Mouse (Mus musculus): ENCODE measurements around the gene Lmcd1. TPM values are rescaled to one million over a fixed set of nuclear protein-coding genes. Genes with fewer than 3 reads are reported as not detected.

Gene Lmcd1
- 2.4 and 7.5 TPM in 2 replicates for polyA plus RNA-seq (2012; ENCODE audit: low replicate concordance)

DNA sequence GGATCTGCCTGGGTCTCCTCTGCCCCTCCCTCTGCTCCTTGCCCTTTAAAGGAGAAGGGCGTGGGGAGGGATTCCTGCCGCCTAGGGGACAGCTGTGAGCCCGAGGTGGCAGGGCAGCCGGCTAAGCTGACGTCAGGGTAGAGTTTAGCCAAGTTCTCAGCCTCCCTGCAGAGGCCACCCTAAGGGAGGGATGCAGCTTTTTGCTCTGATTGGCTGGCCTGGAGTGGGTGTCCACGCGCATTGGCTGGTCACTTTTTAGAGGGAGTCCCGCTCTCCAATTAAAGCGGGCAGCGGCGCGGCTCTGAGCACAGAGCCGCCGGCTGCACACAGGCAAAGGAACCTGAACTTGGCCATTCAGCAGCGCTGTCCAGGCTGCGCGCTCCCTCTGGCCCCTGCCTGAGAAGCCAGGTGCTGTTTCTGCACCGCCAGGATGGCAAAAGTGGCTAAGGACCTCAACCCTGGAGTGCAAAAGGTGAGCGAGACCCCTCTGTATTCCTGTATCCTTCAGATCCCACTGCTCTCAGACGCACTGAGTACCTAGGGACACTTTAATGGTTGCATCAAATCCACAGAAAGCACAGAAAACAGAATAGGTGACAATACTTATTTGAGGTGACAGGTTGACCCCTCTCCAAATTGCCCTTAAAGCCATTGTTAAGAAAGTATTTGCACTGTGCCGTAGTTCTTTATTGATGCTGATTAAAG lies at the start of gene Lmcd1:
Gene Lmcd1, plus strand, starts transcription at position 258 of the 705 bp plus-strand sequence.

Other genes with a start within 250 kb of the Lmcd1 start
- gene Ssu2, start 114.3 kb downstream of the Lmcd1 start, polyA plus RNA-seq (2012; ENCODE audit: low replicate concordance) = not detected in 2 replicates
- not detected in 2 replicates for gene Cav3, start 185.7 kb downstream of the Lmcd1 start, polyA plus RNA-seq (2012; ENCODE audit: low replicate concordance)
- 0.06 TPM in 1 of 2 replicates, not detected in the other for gene Oxtr, start 216.2 kb downstream of the Lmcd1 start, polyA plus RNA-seq (2012; ENCODE audit: low replicate concordance)